8 mouse cellular contexts compared by ENCODE assay signal in genomic region chr1:53352327-53353261, GRCm38 (mm10). TPM values are rescaled to one million over a fixed set of nuclear protein-coding genes. Genes with fewer than 3 reads are reported as not detected.
DNase-seq lines count a peak whose midpoint lies in the region; ATAC-seq and TF ChIP-seq lines count a peak whose summit lies in the region.

TSS of gene Asdurf (minus strand) at chr1:53352619.
TSS of gene Gm28551 (minus strand) at chr1:53352667.
TSS of gene Asnsd1 (minus strand) at chr1:53352752.

- peak within 1 kb of the TSS; percentile 93 for H3K9ac ChIP-seq in embryonic facial prominence, embryonic 13.5 days
- H3K9ac ChIP-seq in limb, embryonic 12.5 days (replicated peaks): peak within 1 kb of the TSS; percentile 91
- peak within 1 kb of the TSS; percentile 92 for H3K9ac ChIP-seq in midbrain, embryonic 15.5 days

- peak within 1 kb of the TSS; percentile 58 for H3K4me2 ChIP-seq in embryonic facial prominence, embryonic 13.5 days
- peak within 1 kb of the TSS; percentile 57 for H3K4me2 ChIP-seq in limb, embryonic 12.5 days
- H3K4me2 ChIP-seq in midbrain, embryonic 15.5 days: peak within 1 kb of the TSS; percentile 53

- DNase-seq in 3134 (ENCODE audit: extremely low read depth, insufficient read length, low spot score): peak; percentile 98
- DNase-seq in adrenal gland, postnatal 36 days: peak; percentile 97 to 98
- DNase-seq in heart, adult 18-20 months: peak; percentile 98 to 100
- peak; percentile 99 for DNase-seq in kidney, adult 2 months
- DNase-seq in spleen, adult 2 months (ENCODE audit: low read depth in 1 of 2, low spot score in 2 of 2): peak; percentile 93 to 97

- H3K4me1 ChIP-seq in embryonic facial prominence, embryonic 13.5 days: peaks cover 8% of the 10 kb centered on the region
- no peaks in the 10 kb centered on the region for H3K4me1 ChIP-seq in kidney, adult 2 months (ENCODE audit: control insufficient read depth, insufficient read depth, low read length)
- H3K4me1 ChIP-seq in limb, embryonic 12.5 days (replicated peaks): peaks cover 7% of the 10 kb centered on the region
- peaks cover 7% of the 10 kb centered on the region for H3K4me1 ChIP-seq in midbrain, embryonic 15.5 days
- peaks cover 6% of the 10 kb centered on the region for H3K4me1 ChIP-seq in spleen, adult 2 months (ENCODE audit: control insufficient read depth, insufficient read depth, insufficient read length)

- peak; percentile 45 for TF ChIP-seq POLR2A in kidney, adult 2 months (IDR thresholded peaks at IDR 0.05; ENCODE audit: low read depth, low read length)
- TF ChIP-seq POLR2A in spleen, adult 2 months (IDR thresholded peaks at IDR 0.05; ENCODE audit: low read depth, low read length): peak; percentile 85

- H3K36me3 ChIP-seq in embryonic facial prominence, embryonic 13.5 days: peaks cover 24% of the 10 kb centered on the region
- H3K36me3 ChIP-seq in kidney, adult 2 months (ENCODE audit: control insufficient read depth, insufficient read depth, low read length): peaks cover 4% of the 10 kb centered on the region
- peaks cover 26% of the 10 kb centered on the region for H3K36me3 ChIP-seq in limb, embryonic 12.5 days
- peaks cover 8% of the 10 kb centered on the region for H3K36me3 ChIP-seq in midbrain, embryonic 15.5 days (replicated peaks)
- H3K36me3 ChIP-seq in spleen, adult 2 months (ENCODE audit: control insufficient read depth, insufficient read depth, low read length): peaks cover 7% of the 10 kb centered on the region

- H3K9me3 ChIP-seq in embryonic facial prominence, embryonic 13.5 days: no peaks in the 10 kb centered on the region; the same call in 1 of the 2 replicates
- H3K9me3 ChIP-seq in limb, embryonic 12.5 days: no peaks in the 10 kb centered on the region
- H3K9me3 ChIP-seq in midbrain, embryonic 15.5 days: no peaks in the 10 kb centered on the region

- peak within 1 kb of the TSS; percentile 87 for H3K27ac ChIP-seq in embryonic facial prominence, embryonic 13.5 days
- H3K27ac ChIP-seq in kidney, adult 2 months (ENCODE audit: insufficient read depth, low read depth, low read length): 0 out of 2 replicates have a peak within 1 kb of the TSS, but pooled peaks have one; percentile 11
- H3K27ac ChIP-seq in limb, embryonic 12.5 days: peak within 1 kb of the TSS; percentile 90
- H3K27ac ChIP-seq in midbrain, embryonic 15.5 days: peak within 1 kb of the TSS; percentile 90
- H3K27ac ChIP-seq in spleen, adult 2 months (ENCODE audit: insufficient read depth, low read length): peak within 1 kb of the TSS; percentile 88

- H3K27me3 ChIP-seq in embryonic facial prominence, embryonic 13.5 days: no peaks in the 10 kb centered on the region
- no peaks in the 10 kb centered on the region for H3K27me3 ChIP-seq in kidney, adult 2 months (replicated peaks; ENCODE audit: control insufficient read depth, insufficient read depth, low read length)
- no peaks in the 10 kb centered on the region for H3K27me3 ChIP-seq in limb, embryonic 12.5 days
- no peaks in the 10 kb centered on the region for H3K27me3 ChIP-seq in midbrain, embryonic 15.5 days (replicated peaks)
- H3K27me3 ChIP-seq in spleen, adult 2 months (ENCODE audit: control insufficient read depth, insufficient read depth, low read length): no peaks in the 10 kb centered on the region

- H3K4me3 ChIP-seq in embryonic facial prominence, embryonic 13.5 days: peak within 1 kb of the TSS; percentile 84
- peak within 1 kb of the TSS; percentile 87 for H3K4me3 ChIP-seq in kidney, adult 2 months (ENCODE audit: insufficient read depth, low read depth, low read length)
- peak within 1 kb of the TSS; percentile 86 for H3K4me3 ChIP-seq in limb, embryonic 12.5 days (replicated peaks)
- H3K4me3 ChIP-seq in midbrain, embryonic 15.5 days: peak within 1 kb of the TSS; percentile 71
- H3K4me3 ChIP-seq in spleen, adult 2 months (ENCODE audit: extremely low read depth, insufficient read depth, insufficient read length): peak within 1 kb of the TSS; percentile 96

- ATAC-seq in embryonic facial prominence, embryonic 13.5 days (ENCODE audit: insufficient number of reproducible peaks, insufficient read depth, low FRiP score, low TSS enrichment, low read depth): peak; percentile 100
- peak; percentile 98 for ATAC-seq in limb, embryonic 12.5 days (ENCODE audit: insufficient number of reproducible peaks, insufficient read depth, low FRiP score, low TSS enrichment, low read depth)
- ATAC-seq in midbrain, embryonic 15.5 days (replicated peaks): peak; percentile 100

- TF ChIP-seq CTCF in kidney, adult 2 months (conservative IDR thresholded peaks at IDR 0.05; ENCODE audit: insufficient read depth, insufficient read length, low read depth, low read length): peak; percentile 25; the same call in 1 of the 2 replicates
- TF ChIP-seq CTCF in spleen, adult 2 months (IDR thresholded peaks at IDR 0.05; ENCODE audit: extremely low read depth, insufficient read depth, insufficient read length, insufficient replicate concordance): peak; percentile 8; the same call in 1 of the 2 replicates

- WGBS in embryonic facial prominence, embryonic 13.5 days: under 1% methylated on average over 44 of the region's 44 CpGs
- under 1% methylated on average over 43 of the region's 44 CpGs for WGBS in kidney, adult 2 months
- WGBS in limb, embryonic 12.5 days: under 1% methylated on average over 44 of the region's 44 CpGs
- WGBS in midbrain, embryonic 15.5 days: under 1% methylated on average over 43 of the region's 44 CpGs
- under 1% methylated on average over 44 of the region's 44 CpGs for WGBS in spleen, adult 2 months

RNA-seq across cellular contexts. Expression of gene Asdurf, which starts in this region (rescaled TPM):
- total RNA-seq in adrenal gland, postnatal 36 days (2021): 1 to 10 TPM in 1 of 2 experiments, not detected in 1; 3.7 TPM
- polyA plus RNA-seq in embryonic facial prominence, embryonic 13.5 days (2015; fragmentation: Nextera tagmentation; extraction: Ambion mirVana): 10.0 and 25.3 TPM in 2 replicates
- total RNA-seq in heart, adult 18-20 months (2021): not detected
- polyA plus RNA-seq in kidney, adult 2 months (2012; rRNA removed): not detected in 2 replicates
- 3.8 and 10.0 TPM in 2 replicates for polyA plus RNA-seq in limb, embryonic 12.5 days (2016; fragmentation: Nextera tagmentation; extraction: Ambion mirVana)
- 0.87 and 3.5 TPM in 2 replicates for polyA plus RNA-seq in midbrain, embryonic 15.5 days (2015; fragmentation: Nextera tagmentation; extraction: Ambion mirVana)
- not detected in 2 replicates for polyA plus RNA-seq in spleen, adult 2 months (2012; rRNA removed)

RNA-seq across cellular contexts. Expression of gene Gm28551, which starts in this region (rescaled TPM):
- total RNA-seq in adrenal gland, postnatal 36 days (2021): under 1 TPM in 1 of 2 experiments, not detected in 1; 0.20 TPM
- 1.0 and 1.4 TPM in 2 replicates for polyA plus RNA-seq in embryonic facial prominence, embryonic 13.5 days (2015; fragmentation: Nextera tagmentation; extraction: Ambion mirVana)
- not detected for total RNA-seq in heart, adult 18-20 months (2021)
- not detected in 2 replicates for polyA plus RNA-seq in kidney, adult 2 months (2012; rRNA removed)
- polyA plus RNA-seq in limb, embryonic 12.5 days (2016; fragmentation: Nextera tagmentation; extraction: Ambion mirVana): 0.87 and 1.1 TPM in 2 replicates
- polyA plus RNA-seq in midbrain, embryonic 15.5 days (2015; fragmentation: Nextera tagmentation; extraction: Ambion mirVana): 2.3 and 2.6 TPM in 2 replicates
- polyA plus RNA-seq in spleen, adult 2 months (2012; rRNA removed): not detected in 2 replicates

RNA-seq across cellular contexts. Expression of gene Asnsd1, which starts in this region (rescaled TPM):
- 10 to 100 TPM; 24.4 to 31.2 TPM for total RNA-seq in adrenal gland, postnatal 36 days (2021)
- 80.5 and 86.1 TPM in 2 replicates for polyA plus RNA-seq in embryonic facial prominence, embryonic 13.5 days (2015; fragmentation: Nextera tagmentation; extraction: Ambion mirVana)
- total RNA-seq in heart, adult 18-20 months (2021): 10 to 100 TPM; 61.6 to 65.3 TPM
- 6.1 and 9.2 TPM in 2 replicates for polyA plus RNA-seq in kidney, adult 2 months (2012; rRNA removed)
- polyA plus RNA-seq in limb, embryonic 12.5 days (2016; fragmentation: Nextera tagmentation; extraction: Ambion mirVana): 89.7 and 91.9 TPM in 2 replicates
- 54.0 and 54.3 TPM in 2 replicates for polyA plus RNA-seq in midbrain, embryonic 15.5 days (2015; fragmentation: Nextera tagmentation; extraction: Ambion mirVana)
- polyA plus RNA-seq in spleen, adult 2 months (2012; rRNA removed): 4.8 and 5.9 TPM in 2 replicates

Comparison
In these comparisons a context has a peak if more than half of its experiments do, and no peak if none do; other contexts are left out.
1. Peak in every context shown above with its lines: DNase-seq, ATAC-seq, H3K4me3 ChIP-seq and H3K27ac ChIP-seq.
2. H3K27ac ChIP-seq: peak in every context shown above with its lines; median percentile 90 in limb, embryonic 12.5 days; 90 in midbrain, embryonic 15.5 days; 88 in spleen, adult 2 months; 87 in embryonic facial prominence, embryonic 13.5 days; 11 in kidney, adult 2 months.